Mouse (Mus musculus): ENCODE results near the gene Gm49510.

Gm49510 gene

DNA sequence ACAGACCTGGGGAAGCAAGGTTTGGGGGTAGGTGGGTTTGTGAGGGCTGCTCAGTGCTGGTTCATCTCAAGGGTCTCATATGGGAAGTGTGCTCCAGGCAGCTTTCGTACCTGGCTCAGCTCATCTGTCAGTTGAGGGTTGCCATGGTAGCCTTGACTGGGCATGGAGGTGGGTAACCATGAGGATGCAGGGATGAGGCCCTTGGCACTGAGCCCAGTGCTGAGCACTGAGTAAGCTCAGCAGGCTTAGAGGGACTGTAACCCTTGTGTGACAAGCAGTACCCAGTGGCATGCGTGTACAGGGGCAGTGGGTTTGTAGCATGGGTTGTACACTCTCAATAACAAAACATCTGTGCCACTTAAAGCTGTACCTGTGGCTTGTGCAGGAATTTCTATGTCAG, 38.5 kb downstream of the Gm49510 start:
- DNase-seq (ENCODE audit: extremely low read depth, insufficient read length, low spot score), result no peak

DNA sequence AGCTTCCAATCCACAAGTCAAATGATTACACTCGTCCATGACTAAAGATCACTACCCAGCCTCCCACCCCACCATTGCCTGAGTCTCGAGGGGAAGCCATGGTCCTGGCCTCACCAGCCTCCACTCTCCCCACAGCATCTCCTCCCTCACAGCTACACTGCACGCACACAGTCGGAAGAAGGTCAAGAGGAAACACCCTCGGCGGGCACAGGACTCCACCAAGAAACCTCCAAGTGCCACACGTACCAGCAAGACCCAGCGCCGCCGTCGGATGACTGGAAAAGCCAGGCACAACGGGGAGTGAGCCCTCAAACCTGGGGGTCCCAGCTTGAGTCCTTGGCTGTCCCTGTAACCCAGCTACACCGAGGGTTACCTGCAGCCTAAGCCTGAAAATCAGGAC, 40.9 kb downstream of the Gm49510 start:
- no peak for DNase-seq (ENCODE audit: extremely low read depth, insufficient read length, low spot score)

DNA sequence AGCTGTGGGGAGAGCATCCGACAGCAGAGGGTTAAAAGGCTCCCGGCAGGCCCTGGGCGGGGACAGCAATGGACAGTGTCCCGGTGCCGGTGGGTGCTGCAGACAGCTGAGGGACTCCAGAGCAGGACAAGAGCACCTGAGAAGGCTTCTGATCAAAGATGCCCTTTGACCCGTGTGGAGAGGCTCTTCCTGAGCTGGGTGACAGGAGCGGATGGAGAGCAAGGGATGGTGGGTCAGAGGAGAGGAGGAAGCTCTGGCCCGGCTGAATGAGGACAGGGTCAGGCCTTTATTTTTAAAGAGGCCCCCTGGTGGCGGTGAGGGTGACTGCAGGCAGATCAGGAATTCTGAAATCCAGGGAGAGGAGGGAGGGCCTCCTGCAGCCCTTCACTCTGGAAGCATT, 43.2 kb downstream of the Gm49510 start:
- DNase-seq (ENCODE audit: extremely low read depth, insufficient read length, low spot score), result peak; percentile 60

DNA sequence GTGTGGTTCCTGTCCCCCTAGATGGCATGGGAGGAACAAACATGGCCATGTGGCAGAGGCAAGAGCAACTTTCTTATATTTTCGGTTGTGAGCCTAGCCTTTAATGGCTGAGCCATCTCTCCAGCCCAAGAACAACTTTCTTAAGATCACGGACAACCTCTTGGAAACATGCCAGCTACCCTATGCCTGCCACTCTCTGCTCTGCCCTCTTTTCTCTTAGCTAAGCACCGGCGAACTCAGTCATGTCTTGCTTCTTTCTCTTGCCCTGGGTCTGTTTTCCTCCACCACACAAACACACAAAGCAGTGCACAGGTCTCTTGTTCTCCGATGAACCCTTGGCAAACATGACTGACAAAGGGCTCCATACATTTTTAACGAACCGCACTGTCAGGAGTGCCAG, 46.8 kb downstream of the Gm49510 start:
- DNase-seq (ENCODE audit: extremely low read depth, insufficient read length, low spot score), result no peak

DNA sequence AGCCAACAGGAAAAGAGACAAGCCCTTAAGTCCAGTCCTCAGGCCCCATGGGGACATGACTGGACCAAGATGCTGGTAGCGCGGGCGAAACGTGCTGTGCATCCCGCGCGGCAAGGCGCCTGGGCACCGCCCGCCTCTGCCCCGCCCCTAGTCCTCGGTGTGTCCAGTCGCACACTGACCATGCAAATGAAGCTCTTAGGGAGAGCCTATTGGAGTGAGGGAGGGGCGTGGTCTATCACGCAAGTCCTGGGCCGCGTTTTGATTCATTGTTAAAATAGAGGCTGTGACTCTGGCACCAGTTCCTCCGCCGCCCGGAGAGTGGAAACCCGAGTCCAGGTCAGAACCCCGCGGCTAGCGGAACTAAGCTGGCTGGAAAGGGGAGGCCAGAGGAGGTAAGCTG, 48.2 kb downstream of the Gm49510 start, which contains the start of gene Triobp:
TSS of gene Triobp (plus strand) at position 68 of the 400 bp plus-strand sequence.
- DNase-seq (ENCODE audit: extremely low read depth, insufficient read length, low spot score), result peak; percentile 98

DNA sequence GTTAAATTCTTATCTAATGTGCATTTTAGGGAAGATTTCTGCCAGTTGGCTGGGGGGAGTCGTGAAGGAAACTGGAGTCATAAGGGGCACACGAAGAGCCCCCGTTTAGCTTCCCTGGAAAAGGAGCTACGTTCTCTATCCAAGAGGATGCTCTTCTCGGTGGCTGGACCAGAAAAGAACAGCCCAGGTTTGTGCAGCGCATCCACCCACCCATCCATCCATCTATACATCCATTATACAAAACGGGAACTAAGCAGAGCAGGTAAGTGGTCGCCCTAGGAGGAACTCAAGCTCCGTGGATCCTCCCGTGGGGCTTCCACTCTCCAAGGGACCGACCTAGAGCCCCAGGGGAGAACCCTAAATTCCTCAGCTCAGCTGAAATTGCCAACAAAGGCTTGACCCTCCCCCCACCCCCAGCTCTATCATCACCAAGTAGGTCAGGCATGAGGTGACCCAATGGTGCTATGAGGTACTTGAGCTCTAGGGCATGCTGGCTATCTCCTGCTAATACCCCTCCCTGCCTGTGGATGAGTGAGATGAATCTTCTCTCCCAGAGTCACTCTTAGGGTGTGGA, 48.8 kb downstream of the Gm49510 start:
- DNase-seq (ENCODE audit: extremely low read depth, insufficient read length, low spot score), result no peak

DNA sequence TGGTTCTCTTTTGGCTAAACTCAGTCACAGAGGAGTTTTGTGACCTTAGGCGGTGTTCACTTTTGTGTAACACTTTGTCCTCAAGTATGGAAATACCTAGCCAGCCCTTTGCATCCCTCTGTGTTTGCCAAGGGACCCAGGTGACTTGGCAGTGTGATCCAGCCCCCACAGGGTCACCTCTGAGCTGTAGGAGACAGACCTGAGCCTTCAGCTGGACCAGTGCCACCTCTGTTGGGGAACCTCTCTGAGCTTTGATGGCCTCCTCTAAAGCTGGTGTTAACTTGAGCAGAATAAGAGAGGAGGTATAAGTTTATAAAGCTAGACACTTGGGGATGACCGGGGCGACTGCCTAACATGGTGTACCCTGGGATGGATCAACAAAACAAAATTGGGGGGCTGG, 49.4 kb downstream of the Gm49510 start:
- DNase-seq (ENCODE audit: extremely low read depth, insufficient read length, low spot score), result no peak

DNA sequence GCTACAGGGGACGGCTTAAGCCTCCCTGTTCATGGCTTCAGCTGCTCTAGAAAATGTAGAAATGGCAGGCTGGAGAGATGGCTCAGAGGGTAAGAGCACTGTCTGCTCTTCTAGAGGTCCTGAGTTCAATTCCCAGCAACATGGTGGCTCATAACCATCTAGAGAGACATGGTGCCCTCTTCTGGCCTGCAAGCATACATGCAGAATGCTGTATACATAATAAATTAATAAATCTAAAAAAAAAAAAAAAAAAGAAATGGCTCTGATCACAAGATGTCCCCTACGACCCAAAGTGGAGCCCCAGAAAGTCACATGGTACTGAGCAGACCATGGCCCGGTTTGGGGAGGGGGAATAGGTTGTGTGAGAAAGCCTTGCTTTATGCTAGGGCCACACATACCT, 56.2 kb downstream of the Gm49510 start:
- no peak for DNase-seq (ENCODE audit: extremely low read depth, insufficient read length, low spot score)

DNA sequence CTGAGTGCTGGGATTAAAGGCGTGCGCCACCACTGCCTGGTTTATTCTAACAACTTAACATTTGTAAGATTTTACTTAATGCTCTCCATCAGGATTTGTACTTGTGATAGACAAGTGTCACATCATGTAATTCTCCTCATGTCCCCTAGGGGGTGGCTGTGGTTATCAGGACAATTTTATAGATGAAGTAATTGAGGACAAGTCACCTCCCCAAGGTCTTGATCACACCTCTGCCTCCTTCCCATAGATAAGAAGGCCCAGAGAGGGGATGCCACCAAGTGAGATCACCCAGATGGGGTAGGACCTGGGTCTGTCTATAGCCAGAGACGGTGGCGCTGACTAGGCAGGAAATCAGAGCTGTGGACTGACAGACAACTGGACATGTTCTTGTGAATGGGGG, 56.9 kb downstream of the Gm49510 start:
- no peak for DNase-seq (ENCODE audit: extremely low read depth, insufficient read length, low spot score)

DNA sequence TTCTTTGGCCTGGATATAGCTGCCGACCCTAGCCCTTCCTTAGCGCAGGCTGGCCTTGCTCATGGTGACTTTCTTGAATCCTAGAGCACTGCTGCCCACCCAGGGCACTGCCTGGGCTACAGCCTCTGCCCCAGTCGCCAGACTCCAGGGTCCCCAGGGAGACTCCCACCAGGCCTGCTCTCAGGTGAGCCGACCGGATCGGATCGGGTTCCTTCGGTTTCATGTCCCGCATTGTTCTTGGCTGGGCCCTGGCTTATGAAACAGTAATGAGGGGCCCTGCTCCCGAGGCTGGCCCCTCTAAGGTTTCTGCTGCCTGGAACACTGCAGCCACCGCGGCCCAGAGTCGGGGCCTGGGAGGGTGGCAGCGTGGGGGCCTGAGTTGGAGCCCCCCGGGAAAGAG, 57.6 kb downstream of the Gm49510 start:
- DNase-seq (ENCODE audit: extremely low read depth, insufficient read length, low spot score), result no peak

DNA sequence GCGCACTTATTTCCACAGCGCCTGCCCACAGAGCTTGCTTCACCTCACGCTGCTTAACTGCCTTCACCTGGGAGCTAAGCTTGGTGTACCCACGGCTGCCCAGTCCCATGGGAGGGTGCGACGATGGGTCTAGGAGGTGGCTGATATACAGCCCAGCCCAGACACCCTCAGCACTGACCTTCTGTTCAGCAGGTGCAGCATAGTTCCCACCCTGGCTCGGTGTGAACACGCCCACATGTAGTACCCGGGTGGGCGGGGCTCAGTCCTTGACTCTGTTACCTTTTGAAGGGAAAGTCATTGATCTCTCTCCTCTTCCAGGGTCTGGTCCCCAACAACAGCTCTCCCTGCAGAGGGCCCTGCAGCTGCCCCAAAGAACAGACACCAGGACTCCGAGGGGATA, 60.1 kb downstream of the Gm49510 start:
- DNase-seq (ENCODE audit: extremely low read depth, insufficient read length, low spot score), result no peak

DNA sequence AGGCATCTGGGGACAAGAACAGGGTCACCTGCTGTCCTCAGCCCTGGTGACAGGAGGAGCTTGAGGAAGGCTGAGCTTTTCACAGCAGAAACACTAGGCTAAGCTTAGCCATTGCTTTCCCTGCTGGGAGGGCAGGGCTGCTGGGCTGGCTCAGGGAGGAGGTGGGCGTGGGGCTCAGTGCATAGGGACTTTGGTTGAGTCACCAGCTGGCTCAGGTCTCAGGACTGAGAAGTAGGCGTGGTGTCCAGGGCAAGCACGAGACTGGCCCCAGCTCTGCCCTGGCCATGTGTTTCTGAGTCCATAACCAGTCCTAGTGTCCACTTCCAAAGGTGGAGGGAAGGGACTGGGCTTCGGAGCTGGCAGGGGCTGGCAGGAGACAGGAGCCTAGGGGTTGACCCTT, 60.6 kb downstream of the Gm49510 start:
- DNase-seq (ENCODE audit: extremely low read depth, insufficient read length, low spot score), result peak; percentile 76

DNA sequence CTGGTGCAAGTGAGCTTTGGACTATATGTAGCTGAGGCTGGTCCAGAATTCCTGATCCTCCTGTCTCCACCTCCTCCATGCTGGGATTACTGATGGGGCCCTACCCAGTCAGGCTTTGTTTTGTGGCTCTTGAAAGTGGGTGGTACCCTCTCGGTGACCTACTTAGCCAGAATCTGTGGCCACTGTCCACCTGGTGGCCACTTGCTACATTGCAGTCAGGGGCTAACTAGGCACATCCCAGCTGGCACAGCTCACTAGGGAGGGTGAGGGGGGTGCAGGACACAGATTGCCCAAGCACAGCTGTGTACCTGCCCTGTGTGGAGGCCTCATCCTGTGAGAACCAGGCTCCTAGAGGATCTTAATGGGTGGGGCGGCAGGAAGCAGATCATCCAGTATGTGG, 63.4 kb downstream of the Gm49510 start:
- DNase-seq (ENCODE audit: extremely low read depth, insufficient read length, low spot score), result peak; percentile 55
